Mouse (Mus musculus) spleen, postnatal 14 days (tissue): ENCODE results near the gene Wwc2.
A peak's percentile ranks its signal among the peaks of the same experiment; 100 is the strongest.

Experiments
- DNase-seq, 2 experiments: peaks; one replicate each; pipeline ENCODE4 v3.0.0; 2021 to 2022; ENCODE audit warnings: low spot score in 2 of 2

Wwc2 gene

GRCm38 (mm10) chr8:47989655-47990385 is 904 bp downstream of the Wwc2 start:
- no peak for DNase-seq

DNA sequence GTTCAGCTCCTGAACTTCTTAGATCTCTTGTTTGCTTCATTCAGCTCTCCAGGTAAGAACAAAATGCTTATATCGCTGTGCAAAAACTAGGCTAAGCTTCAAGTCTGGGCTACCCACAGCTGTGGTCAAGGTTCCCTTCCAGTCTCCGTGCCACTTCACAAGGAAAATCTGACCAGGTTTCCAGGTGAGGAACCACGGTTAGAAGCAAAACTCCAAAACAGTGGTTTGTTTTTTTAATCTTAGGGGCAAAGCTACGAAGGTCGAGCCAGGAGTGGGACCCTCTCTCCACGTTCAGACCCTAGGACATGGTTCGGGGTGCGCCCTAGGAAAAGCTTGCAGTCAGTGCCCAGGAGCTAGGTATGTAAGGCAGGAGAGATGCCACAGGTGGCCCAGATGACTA is 1.5 kb downstream of the Wwc2 start:
- DNase-seq, result no peak

- no peak for DNase-seq
Measured at GRCm38 (mm10) chr8:47988111-47988510, 2.6 kb downstream of the Wwc2 start.

DNA sequence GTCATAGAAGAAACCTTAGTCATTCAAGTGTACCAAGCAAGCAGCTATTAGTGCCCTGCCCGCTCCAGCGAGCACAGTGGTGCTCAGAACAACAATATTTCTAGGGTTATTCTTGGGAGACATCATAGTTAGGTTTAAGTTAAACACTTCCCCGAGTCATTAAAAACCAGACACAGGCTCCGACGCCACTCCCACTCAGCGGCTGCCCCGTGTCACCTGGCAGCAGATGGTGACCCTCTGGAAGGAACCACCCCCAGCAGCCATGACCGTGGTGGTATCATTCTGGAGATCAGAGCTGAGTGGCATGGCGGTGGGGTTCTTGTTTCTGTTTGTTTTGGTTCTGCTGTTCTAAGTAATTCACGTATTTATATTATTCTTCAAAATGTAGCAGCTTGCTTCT is 5.1 kb downstream of the Wwc2 start:
- DNase-seq, result no peak

DNA sequence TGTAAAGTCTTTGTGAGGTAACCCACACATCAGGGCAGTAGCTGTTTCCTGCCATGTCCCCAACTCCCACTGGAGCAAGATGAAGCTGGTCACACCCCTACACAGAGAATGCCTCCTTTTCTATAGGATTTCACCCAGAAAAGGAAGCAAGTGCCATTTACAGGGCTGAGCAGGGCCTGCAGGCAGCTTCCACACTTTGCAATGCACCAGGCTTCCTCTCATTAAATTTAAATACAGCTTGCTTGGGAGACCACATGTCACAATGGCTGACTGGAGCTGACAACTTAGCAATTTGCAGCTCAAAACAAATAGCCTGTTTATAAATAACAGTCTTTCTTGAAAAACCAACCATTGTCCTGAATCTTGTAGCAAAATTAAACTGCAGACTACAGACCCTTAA is 5.5 kb downstream of the Wwc2 start:
- DNase-seq, result no peak

DNA sequence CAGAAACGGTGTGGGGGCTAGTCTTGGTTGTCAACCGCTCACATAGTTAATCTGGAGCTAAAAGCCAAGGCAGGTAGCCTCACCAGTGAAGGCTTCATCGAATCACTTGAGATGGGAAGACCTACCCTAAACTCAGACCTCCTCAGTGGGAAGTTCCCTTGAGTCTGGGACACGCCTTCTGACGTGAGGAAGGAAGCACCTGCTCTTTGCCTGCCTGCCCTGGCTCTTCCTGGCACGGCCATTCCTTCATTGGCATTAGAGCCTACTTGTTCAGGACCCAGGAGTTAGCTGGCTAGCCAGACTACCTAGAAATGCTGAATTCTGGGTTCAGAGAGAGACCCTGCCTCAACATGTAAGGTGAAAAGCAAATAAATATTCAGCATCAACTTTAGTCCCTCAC is 9.6 kb downstream of the Wwc2 start:
- DNase-seq, result no peak

DNA sequence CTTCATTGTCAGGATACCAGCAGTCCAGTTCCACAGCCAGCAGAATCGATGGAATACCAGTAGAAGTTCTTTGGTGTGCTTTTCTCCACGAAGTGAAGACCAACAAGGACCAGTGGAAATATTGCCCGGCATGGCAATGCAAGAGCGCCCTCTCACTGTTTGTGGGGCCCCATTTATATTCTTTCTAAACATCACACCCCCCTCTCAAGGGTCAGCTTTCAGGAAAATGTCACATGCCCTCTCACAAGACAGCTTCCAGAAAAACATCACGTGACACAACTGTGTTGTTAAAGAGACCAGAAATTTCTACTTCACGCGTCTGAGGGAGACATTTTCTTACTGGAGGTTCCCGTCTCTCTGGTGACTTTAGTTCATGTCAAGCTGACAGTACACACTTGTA is 10.8 kb downstream of the Wwc2 start:
- DNase-seq, result no peak

DNA sequence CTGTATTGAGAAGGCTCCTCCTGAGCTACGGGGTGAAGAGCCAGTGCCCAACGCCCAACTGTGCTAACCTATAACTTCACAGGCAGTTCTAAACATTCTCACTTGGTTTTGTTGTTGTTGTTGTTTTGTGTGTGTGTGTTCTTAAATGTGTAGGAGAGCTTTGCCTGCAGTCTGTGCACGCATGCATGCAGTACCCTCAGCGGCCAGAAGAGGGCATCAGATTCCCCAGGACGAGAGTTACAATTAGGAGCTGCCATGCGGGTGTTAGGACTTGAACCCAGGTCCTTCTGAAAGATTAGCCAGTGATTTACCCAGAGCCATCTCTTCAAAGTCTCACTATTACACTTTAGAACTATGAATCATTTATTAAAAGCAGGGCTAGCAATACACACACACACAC is 12.0 kb downstream of the Wwc2 start:
- DNase-seq, result peak in 1 of 2 experiments; percentile 16

DNA sequence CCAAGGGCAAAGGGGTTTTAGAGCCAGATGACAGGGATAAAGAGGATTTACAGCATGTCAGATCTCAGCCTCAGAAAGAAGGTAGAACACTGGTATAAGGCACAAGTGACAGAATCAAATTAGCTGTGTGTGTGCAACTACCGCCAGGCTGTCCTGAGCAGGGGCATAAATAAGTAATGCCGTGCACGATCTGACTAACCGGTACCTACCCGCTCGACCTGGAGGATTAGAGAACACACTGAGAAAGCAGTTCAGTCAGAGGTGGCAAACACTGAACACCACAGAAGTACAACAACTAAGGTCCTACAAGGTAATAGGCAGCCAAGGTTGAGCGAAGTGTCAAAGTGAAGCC is 15.8 kb downstream of the Wwc2 start:
- no peak for DNase-seq

- no peak for DNase-seq
Measured at GRCm38 (mm10) chr8:47974138-47974962, 16.4 kb downstream of the Wwc2 start.

GRCm38 (mm10) chr8:47971121-47971520 is 19.6 kb downstream of the Wwc2 start:
- DNase-seq, result no peak

- no peak for DNase-seq
Measured at GRCm38 (mm10) chr8:47970576-47970975, 20.1 kb downstream of the Wwc2 start.

DNA sequence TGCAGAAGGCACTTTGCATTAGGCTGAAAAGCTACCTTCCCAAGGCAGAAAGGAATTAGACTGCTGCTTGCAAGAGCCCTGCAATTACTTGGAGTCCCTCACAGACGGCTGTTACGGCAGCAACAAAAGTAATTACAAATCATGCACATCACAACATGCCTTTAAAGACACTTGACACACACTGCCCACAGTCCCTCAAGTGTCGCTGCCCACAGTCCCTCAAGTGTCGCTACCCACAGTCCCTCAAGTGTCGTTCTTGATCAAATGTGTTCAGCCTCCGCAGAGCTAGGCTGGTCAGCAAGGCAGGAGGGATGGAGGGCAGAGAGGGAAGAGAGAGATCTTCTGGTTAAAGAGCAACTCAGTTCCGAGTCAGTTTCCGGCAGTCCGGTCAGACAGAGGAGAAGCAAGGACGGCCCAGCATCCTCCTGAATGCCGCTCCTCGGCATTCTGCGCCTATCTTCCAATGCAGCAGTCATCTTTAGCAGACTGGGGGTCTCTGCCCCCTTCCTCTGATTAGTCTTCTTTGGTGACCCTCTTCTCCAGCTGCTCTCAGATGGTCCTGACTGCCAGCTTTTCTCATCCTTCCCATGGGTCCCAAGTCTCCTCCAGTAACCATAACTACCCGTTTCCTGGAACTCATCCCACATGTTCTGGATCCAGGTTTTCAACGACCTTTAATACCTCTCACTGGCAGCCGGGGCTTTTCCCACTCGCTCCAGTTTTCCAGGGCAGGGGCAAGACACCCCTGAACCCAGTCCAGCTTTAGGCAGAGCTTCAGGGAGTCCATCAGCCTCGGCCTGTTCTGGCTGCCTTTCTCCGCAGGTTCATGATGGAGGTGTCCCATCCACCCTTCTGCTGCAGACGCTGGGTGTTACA is 23.4 kb downstream of the Wwc2 start:
- no peak for DNase-seq

- no peak for DNase-seq
Measured at GRCm38 (mm10) chr8:47962484-47962883, 28.2 kb downstream of the Wwc2 start.

DNA sequence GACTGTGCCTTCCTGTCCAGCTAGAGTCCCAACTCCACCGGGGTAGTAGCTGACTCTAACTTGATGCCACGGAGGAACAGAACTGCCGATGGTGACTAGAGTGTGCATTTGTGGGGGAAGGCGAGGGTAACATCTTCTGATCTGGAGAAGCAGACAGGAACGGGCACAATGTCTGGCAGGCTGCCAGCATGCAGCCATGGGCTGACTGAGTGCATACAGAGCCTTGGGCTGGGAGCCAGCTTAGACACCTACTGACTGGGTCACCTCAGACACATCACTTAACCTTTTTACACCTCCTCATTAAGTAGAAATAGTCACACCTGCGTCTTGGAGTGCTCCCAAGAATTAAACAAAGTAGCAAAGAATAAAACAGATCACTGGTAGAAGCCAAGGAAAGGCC is 28.7 kb downstream of the Wwc2 start:
- no peak for DNase-seq

DNA sequence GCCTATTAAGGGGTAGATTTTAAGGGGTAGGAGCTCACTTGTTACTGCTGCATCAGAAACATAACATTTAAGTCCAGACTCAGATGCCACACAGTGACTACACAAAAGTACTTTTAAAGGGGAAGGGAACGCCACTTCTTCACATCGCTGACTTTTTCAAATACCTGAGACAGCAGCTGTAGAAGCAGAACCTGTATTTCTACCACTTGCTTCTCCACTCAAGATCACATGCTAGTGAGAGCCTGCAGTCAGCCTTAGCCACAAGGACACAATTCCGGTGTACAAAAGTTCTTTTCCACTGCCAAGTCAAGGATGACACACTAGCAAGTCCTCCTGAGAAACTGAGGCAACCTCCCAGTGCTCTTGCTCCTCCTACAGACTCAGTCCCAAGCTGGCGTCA is 33.2 kb downstream of the Wwc2 start:
- DNase-seq, result no peak

- DNase-seq, result peak in 1 of 2 experiments; percentile 38
Measured at GRCm38 (mm10) chr8:47951380-47951932, 39.3 kb downstream of the Wwc2 start.

GRCm38 (mm10) chr8:47948836-47949235 is 41.9 kb downstream of the Wwc2 start:
- DNase-seq, result no peak

DNA sequence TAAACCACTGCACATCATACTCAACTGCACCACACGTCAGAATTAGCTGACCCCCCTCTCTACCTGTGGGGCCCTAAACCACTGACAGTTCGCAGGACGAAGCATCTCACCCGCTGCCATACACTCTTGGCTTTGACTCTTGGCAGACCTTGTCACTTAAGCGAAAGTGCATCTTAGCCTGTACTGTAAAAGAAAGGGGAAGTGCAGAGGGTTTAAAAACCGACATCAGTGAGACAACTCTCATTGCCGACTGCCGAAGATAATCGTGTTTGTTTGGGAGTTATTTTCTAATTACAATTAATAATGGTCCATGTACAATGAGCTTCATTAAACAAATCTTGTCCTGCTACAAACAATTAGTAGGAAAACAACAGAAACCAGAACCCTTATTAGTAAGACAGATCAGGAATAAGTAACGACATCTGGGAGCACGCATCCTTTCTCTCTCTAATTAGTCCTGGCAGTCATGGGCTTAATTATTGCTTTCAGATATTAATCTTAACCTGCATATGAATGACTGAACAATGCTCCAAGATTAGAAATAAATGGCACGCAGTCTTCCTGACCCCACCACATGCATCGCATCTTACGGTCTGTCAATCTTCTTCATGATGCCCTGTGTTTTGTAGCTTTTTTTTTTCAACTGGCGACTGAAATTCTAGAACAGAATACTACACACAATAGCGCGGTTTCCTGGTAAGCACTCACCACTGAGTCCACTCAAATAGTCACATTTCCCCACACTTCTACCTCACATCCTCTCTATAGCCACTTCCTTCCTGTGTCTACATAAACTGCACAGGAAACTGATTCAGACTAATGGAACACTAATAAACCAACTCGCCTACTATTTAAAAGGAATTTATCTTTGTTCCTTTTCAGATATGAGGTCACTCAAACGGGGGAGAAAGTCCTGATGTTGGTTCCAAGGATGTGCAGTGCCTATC is 42.8 kb downstream of the Wwc2 start:
- no peak for DNase-seq

DNA sequence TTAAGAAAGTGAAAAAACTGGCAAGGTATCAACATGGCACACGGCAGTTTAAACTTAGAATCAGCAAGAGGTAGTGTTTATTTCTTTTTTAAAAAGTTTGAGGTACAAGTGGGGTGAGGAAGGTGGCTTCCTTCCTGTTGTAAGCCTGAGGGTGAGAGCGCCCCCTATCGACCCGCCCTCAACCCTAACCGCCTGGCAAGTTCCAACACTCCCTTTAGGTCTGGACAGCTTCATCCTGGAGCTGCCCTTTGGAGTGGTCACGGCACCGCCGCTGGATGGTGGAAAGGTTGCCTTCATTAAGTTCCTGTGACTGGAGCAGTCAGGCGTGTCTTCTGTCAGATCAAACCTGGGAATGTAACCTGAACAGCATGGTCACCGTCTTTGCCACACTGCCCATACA is 47.7 kb downstream of the Wwc2 start:
- peak in 1 of 2 experiments; percentile 11 for DNase-seq

DNA sequence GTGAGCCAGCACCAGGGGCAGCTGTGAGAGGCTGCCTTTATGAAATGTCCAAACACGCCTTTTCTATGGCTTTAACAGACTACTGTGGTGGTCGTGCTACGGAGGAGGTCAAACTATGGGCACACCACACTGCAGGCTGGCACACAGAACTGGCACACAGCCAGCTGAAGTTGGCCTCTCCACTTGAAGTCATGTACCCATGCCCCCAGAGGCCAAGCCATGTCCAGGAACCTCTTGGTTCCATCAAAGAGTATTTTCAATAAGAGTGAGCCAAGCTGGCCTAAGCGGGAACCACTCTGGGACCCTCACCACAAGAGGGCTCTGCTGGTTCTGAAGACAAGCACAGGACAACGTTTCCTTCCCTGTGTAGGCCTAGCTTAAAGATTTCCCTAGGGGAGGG is 49.7 kb downstream of the Wwc2 start:
- no peak for DNase-seq
